Mouse (Mus musculus) G1E (cell line): ENCODE results near the gene Tprgl.

Experiments
- CTCF ChIP-seq: IDR thresholded peaks from 2 replicates; pipeline ENCODE4 v1.5.1; 2012; ENCODE audit warnings: low read depth, low read length, inconsistent platforms, mixed read lengths
- GATA1 ChIP-seq: IDR thresholded peaks from 2 replicates; pipeline ENCODE4 v1.6.1; 2012; ENCODE audit warnings: borderline replicate concordance, low read length, inconsistent platforms, mixed read lengths
- POLR2AphosphoS5 ChIP-seq: IDR thresholded peaks from 2 replicates; pipeline ENCODE4 v1.6.1; 2012; ENCODE audit warnings: low read depth, low read length, inconsistent platforms; ENCODE audit not compliant: insufficient replicate concordance
- TAL1 ChIP-seq: conservative IDR thresholded peaks from 2 replicates; pipeline ENCODE4 v1.6.1; 2012; ENCODE audit warnings: low read depth, low read length, inconsistent platforms, mixed read lengths

DNA sequence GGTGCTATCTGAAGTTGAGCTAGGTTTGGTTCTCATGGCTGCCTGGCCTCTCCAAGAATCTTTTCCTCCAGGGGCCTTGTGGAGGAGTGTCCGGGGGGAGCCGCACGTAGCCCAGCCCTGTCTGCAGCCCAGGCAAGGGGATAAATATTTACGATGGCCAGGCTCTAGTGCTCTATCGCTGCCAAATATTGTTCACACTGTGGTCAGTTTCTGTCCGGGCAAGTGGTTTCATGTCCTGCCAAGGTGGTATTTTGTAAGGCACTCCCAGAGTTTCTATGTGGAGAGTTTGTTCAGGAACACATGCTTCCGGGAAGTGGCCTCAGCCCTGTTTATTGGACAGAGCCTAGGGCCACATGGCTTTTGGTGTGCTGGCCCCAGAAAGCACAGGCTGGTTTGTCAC, 20.5 kb upstream of the Tprgl start:
- TF ChIP-seq CTCF (no peak), GATA1 (no peak), POLR2AphosphoS5 (no peak), TAL1 (no peak)
